Mouse (Mus musculus): ENCODE measurements around the gene Wwc2.

Gene Wwc2

DNA sequence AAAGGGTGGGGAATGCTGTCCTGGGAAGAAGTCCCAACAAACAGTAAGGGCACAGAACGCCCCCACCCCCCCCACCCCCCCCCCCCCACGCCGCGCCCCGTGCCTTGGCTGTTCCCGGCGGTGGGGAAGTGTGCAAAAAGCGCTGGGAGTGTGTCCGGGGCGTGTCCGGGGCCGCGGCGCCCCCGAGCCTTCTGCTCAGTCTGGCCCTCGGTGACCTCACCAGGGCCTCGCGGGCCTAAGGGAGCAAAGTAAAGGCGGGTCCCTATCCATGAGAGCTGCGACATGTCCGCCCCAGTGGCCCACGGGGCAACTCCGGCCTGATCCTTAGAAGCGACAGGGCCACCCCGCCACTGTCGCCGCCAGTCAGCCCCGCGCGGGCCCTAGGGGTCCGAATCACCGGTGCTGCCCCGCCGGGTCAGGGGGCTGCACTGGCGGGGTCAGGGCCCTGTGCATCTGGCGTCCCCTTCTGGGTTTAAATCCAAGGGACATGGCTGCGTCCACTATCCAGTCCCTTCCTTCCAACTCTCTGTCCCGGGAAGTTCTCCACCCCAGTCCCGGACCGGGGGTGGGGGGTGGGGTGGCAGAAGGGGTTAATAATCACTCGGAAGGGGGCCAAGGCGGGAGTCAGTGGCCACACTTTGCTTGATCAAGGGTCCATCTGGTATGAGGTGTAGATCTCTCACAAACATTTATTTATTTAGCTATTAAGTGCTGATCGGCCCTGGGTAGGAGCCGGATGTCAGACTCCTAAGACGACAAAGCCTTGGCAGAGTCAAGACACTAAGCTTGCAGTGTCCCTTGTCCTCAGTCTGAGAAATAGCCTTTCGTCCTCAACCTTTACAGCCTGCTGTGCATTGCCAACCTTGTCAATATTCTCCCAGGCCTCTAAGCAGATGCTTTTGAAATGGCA lies at the start of gene Wwc2:
Wwc2 (minus strand) TSS at position 14 of the 910 bp plus-strand sequence.
- peak; percentile 81 to 82 for DNase-seq (ENCODE audit: low spot score in 2 of 2)

- no peak for DNase-seq (ENCODE audit: low spot score in 2 of 2)
Measured at GRCm38 (mm10) chr8:48038261-48038934, 47.7 kb upstream of the Wwc2 start.

DNA sequence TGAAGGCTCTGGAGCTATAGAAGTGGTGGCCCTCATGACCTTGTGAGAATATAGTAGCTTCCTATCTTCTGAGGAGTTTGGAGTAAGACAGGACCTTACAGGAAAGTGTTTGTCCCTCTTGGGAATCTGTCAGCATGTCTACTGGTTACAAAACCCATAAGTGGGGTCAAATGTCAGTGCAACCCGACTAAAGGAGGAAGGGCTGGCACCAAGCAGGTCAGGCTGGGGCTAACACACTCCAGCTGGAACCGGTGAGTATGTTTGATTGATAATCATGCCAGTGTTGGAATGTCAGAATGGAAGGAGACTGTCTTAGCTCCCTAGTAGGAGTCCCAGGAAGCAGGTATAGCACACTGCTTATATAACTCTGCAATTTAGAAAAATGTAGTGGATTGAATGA lies 41.3 kb upstream of the Wwc2 start:
- no peak for DNase-seq (ENCODE audit: low spot score in 2 of 2)

DNA sequence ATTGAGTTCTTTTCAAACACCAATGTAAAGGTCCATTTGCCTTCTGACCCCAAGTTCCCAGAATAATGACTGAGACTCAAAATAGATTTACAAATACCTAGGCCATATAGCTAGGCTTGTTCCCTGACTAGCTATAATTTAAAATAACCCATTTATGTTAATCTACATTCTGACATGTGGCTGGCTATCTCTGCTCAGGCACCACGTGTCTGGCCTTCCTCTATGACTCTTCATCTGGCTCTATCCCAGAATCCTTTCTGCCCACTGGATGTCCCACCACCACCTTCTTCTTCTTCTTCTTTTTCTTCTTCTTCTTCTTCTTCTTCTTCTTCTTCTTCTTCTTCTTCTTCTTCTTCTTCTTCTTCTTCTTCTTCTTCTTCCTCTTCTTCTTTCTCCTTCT lies 39.9 kb upstream of the Wwc2 start:
- no peak for DNase-seq (ENCODE audit: low spot score in 2 of 2)

GRCm38 (mm10) chr8:48026796-48027195 lies 36.1 kb upstream of the Wwc2 start:
- no peak for DNase-seq (ENCODE audit: low spot score in 2 of 2)

DNA sequence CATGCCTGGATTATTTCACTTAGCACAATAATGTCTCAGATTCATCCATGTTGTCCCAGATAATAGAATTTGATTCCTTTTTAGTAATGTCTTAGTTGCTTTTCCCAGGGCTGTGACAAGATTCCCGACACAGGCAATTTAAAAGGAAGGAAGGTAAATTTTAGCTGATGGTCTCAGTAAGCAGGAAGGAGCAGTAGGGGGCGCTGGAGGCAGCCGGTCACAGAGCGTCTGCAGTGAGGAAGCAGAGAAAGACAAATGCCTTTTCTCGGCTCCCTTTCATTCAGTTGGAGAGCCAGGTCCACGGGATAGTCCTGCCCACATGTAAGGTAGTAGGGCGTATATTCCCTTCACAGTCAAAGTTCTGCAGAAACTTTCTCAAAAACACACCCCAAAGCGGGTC lies 32.5 kb upstream of the Wwc2 start:
- DNase-seq (ENCODE audit: low spot score in 2 of 2), result no peak

DNA sequence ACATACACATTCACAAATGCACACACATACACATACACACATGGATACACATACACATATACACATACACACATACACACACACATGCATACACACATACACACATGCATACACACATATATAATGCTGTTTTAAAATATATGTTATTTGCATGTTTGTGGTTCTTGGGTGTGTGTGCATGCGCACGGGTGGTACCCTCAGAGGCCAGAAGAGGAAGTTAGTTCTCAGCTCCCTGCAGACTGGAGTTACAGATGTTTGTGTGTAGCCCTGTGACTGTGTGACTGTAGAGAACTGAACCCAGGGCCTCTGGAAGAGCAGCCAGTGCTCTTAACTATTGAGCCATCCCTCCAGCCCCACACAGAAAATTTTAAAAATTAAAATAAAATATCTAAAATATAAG lies 29.0 kb upstream of the Wwc2 start:
- no peak for DNase-seq (ENCODE audit: low spot score in 2 of 2)

- peak; percentile 65 to 83 for DNase-seq (ENCODE audit: low spot score in 2 of 2)
Measured at GRCm38 (mm10) chr8:48016538-48016937, 25.8 kb upstream of the Wwc2 start.

GRCm38 (mm10) chr8:48014386-48014785 lies 23.7 kb upstream of the Wwc2 start:
- DNase-seq (ENCODE audit: low spot score in 2 of 2), result no peak

- no peak for DNase-seq (ENCODE audit: low spot score in 2 of 2)
Measured at GRCm38 (mm10) chr8:48013281-48013680, 22.6 kb upstream of the Wwc2 start.

DNA sequence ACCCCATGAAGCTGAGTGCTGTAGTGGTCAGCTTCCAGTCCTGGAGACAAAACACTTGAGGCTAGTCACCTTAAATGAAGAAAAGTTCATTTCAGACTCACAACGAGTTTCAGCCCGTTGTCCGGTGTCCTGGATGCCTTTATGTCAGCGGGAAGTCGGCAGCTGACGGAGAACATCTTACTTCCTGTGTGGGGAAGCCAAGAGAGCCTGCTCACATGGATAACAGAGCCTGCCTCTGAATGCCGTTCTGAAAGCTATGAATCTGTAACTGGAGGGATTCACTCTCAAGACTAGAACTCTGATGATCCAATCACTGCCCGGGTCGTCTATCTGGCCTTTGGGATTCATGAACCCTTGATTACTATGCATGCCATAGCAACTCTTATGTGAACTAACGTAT lies 21.1 kb upstream of the Wwc2 start:
- DNase-seq (ENCODE audit: low spot score in 2 of 2), result no peak

GRCm38 (mm10) chr8:48010977-48011376 lies 20.3 kb upstream of the Wwc2 start:
- DNase-seq (ENCODE audit: low spot score in 2 of 2), result no peak

DNA sequence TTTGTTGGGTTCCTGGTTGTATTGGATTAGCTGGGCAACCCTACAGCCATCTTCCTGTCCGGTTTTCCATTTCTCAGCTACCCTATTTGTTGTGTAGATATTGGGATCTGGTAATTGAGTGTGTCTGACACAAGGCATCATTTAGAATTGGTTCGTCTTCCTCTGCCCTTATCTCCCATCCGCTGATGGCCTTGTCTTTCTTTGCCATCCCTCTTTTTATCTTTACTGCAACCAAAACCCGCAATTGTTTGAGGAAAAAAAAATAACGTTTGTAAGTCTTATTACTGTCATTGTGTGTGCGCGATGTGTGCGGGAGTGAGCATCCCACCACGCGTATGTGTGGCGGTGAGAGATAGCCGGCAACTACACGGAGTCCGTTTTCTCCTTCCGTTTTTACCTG lies 18.7 kb upstream of the Wwc2 start:
- no peak for DNase-seq (ENCODE audit: low spot score in 2 of 2)

- no peak for DNase-seq (ENCODE audit: low spot score in 2 of 2)
Measured at GRCm38 (mm10) chr8:48008936-48009335, 18.2 kb upstream of the Wwc2 start.

DNA sequence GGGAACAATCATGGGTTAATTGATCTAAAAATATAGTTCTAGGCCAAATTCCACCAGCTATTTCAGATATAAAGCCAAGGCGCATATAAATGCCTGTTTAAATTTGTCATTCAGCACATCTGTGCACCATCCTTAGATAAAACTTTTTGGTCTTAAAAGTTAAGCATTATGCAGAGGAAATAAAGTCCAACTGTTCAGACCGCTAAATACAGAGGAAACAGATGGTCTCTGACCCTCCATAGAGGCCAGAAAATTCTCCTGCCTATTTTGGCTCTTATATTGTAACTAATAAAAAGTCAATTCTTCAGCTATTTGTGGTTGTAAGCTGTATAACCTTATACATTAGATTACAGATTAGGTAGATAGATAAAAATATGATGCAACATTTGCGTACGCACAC lies 16.1 kb upstream of the Wwc2 start:
- no peak for DNase-seq (ENCODE audit: low spot score in 2 of 2)

DNA sequence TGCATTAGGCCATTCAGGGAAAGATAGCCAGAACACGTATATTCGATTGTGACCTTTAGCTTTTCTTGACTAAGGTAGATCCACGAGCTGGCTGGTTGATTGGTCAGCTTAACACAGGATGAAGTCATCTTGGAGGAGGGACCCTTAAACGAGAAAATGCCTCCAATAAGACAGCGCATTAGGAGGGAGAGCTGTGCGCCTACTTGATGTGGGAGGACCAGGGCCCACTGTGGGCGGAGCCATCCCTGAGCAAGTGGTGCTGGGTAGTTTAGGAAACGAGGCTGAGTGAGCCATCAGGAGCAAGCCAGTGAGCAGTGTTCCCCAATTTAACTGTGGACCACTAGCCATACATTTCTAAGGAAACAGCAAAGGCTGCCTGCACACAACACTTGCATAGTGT lies 11.8 kb upstream of the Wwc2 start:
- no peak for DNase-seq (ENCODE audit: low spot score in 2 of 2)

GRCm38 (mm10) chr8:48001395-48001794 lies 10.7 kb upstream of the Wwc2 start:
- no peak for DNase-seq (ENCODE audit: low spot score in 2 of 2)

DNA sequence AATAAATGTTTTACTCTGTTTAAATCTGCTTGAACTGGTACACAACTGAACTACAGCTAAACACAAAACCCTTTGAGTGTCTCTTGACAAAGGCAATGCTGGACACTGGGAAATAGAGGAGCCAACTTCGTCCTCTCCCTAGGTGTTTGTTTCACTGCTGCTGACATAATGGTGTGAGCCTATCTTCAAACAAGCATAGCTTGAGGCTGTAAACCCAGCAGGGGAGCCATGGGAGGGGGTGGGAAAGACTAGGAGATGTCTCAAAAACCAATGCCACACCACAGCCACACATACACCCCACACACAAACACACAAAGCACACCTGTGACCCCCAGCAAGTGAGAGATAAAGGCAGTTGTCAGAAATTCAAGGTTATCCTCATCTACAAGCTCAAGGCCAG lies 6.0 kb upstream of the Wwc2 start:
- DNase-seq (ENCODE audit: low spot score in 2 of 2), result no peak

GRCm38 (mm10) chr8:47996126-47996525 lies 5.4 kb upstream of the Wwc2 start:
- no peak for DNase-seq (ENCODE audit: low spot score in 2 of 2)

- DNase-seq (ENCODE audit: low spot score in 2 of 2), result no peak
Measured at GRCm38 (mm10) chr8:47995391-47995790, 4.7 kb upstream of the Wwc2 start.

GRCm38 (mm10) chr8:47994618-47995274 lies 4.0 kb upstream of the Wwc2 start:
- DNase-seq (ENCODE audit: low spot score in 2 of 2), result no peak

GRCm38 (mm10) chr8:47990386-47990772 lies 345 bp downstream of the Wwc2 start:
- DNase-seq (ENCODE audit: low spot score in 2 of 2), result peak; percentile 96 to 97
